In genomic region chr4:53600462-53600861, GRCm38 (mm10) we compare ENCODE assay signal across 8 mouse cellular contexts. TPM values are rescaled to one million over a fixed set of nuclear protein-coding genes. Genes with fewer than 3 reads are reported as not detected.
DNase-seq lines count a peak whose midpoint lies in the region; ATAC-seq and TF ChIP-seq lines count a peak whose summit lies in the region.

No protein-coding gene starts in this region.

- peak; percentile 85 for TF ChIP-seq CTCF in gastrocnemius, adult 2 months (IDR thresholded peaks at IDR 0.05)

- H3K4me3 ChIP-seq in gastrocnemius, adult 2 months = peak overlapping the region; percentile 53
- H3K4me3 ChIP-seq in midbrain, embryonic 14.5 days (replicated peaks; ENCODE audit: low read depth, low read length) = no peak overlapping the region
- no peak overlapping the region for H3K4me3 ChIP-seq in midbrain, embryonic 15.5 days
- no peak overlapping the region for H3K4me3 ChIP-seq in embryonic facial prominence, embryonic 14.5 days (ENCODE audit: low read depth, low read length)

- H3K9me3 ChIP-seq in midbrain, embryonic 14.5 days (ENCODE audit: control insufficient read depth, low read length) = no peaks in the 10 kb centered on the region
- H3K9me3 ChIP-seq in midbrain, embryonic 15.5 days = no peaks in the 10 kb centered on the region
- no peaks in the 10 kb centered on the region for H3K9me3 ChIP-seq in embryonic facial prominence, embryonic 14.5 days (ENCODE audit: control insufficient read depth, low read length)

- H3K27ac ChIP-seq in gastrocnemius, adult 2 months = peak overlapping the region; percentile 16; the same call in 1 of the 2 replicates
- H3K27ac ChIP-seq in midbrain, embryonic 14.5 days (replicated peaks; ENCODE audit: low read depth, low read length) = no peak overlapping the region
- no peak overlapping the region for H3K27ac ChIP-seq in midbrain, embryonic 15.5 days
- no peak overlapping the region for H3K27ac ChIP-seq in embryonic facial prominence, embryonic 14.5 days (replicated peaks; ENCODE audit: low read depth, low read length)

- 47% methylated on average over 6 of the region's 6 CpGs for WGBS in midbrain, embryonic 14.5 days
- 44% methylated on average over 6 of the region's 6 CpGs for WGBS in midbrain, embryonic 15.5 days
- 44% methylated on average over 6 of the region's 6 CpGs for WGBS in embryonic facial prominence, embryonic 14.5 days

- intact Hi-C loops in gastrocnemius, adult 2 months (cut with DNase I) = loop anchor here (1.0 kb wide), 1 partner anchor 31 kb away; the partner anchor contains the start of gene Fsd1l

- no peak overlapping the region for H3K4me2 ChIP-seq in midbrain, embryonic 14.5 days (ENCODE audit: low read length)
- H3K4me2 ChIP-seq in midbrain, embryonic 15.5 days = no peak overlapping the region
- no peak overlapping the region for H3K4me2 ChIP-seq in embryonic facial prominence, embryonic 14.5 days (ENCODE audit: low read depth, low read length)

- H3K4me1 ChIP-seq in midbrain, embryonic 14.5 days (ENCODE audit: control insufficient read depth, insufficient read depth, low read length) = no peaks in the 10 kb centered on the region
- 0 out of 2 replicates have a peak, but pooled peaks cover 2% of the 10 kb centered on the region for H3K4me1 ChIP-seq in midbrain, embryonic 15.5 days
- H3K4me1 ChIP-seq in embryonic facial prominence, embryonic 14.5 days (ENCODE audit: control insufficient read depth, insufficient read depth, low read length) = no peaks in the 10 kb centered on the region

- no peak for ATAC-seq in midbrain, embryonic 14.5 days (ENCODE audit: low FRiP score, low TSS enrichment)
- no peak for ATAC-seq in midbrain, embryonic 15.5 days (replicated peaks)
- ATAC-seq in embryonic facial prominence, embryonic 14.5 days (ENCODE audit: low read depth) = no peak

- no peaks in the 10 kb centered on the region for H3K27me3 ChIP-seq in midbrain, embryonic 14.5 days (ENCODE audit: control insufficient read depth, insufficient read depth, low read length)
- H3K27me3 ChIP-seq in midbrain, embryonic 15.5 days (replicated peaks) = no peaks in the 10 kb centered on the region
- no peaks in the 10 kb centered on the region for H3K27me3 ChIP-seq in embryonic facial prominence, embryonic 14.5 days (replicated peaks; ENCODE audit: control insufficient read depth, insufficient read depth, low read length)

- peak; percentile 27 for DNase-seq in gastrocnemius, adult 2 months
- no peak for DNase-seq in gastrocnemius, postnatal 25 days
- DNase-seq in midbrain, embryonic 14.5 days = peak; percentile 67
- peak; percentile 35 for DNase-seq in embryonic facial prominence, embryonic 14.5 days (ENCODE audit: low spot score)
- peak; percentile 23 for DNase-seq in telencephalon, adult 2 months (ENCODE audit: low read depth, low spot score)
- DNase-seq in right cerebral cortex, postnatal 4 days = no peak
- no peak for DNase-seq in kidney, adult 11 months

- H3K9ac ChIP-seq in midbrain, embryonic 14.5 days (replicated peaks; ENCODE audit: low read length) = no peak overlapping the region
- H3K9ac ChIP-seq in midbrain, embryonic 15.5 days = no peak overlapping the region
- H3K9ac ChIP-seq in embryonic facial prominence, embryonic 14.5 days (ENCODE audit: low read depth, low read length) = no peak overlapping the region

- H3K36me3 ChIP-seq in midbrain, embryonic 14.5 days (ENCODE audit: control insufficient read depth, insufficient read depth, low read length) = no peaks in the 10 kb centered on the region
- H3K36me3 ChIP-seq in midbrain, embryonic 15.5 days (replicated peaks) = no peaks in the 10 kb centered on the region
- H3K36me3 ChIP-seq in embryonic facial prominence, embryonic 14.5 days (ENCODE audit: control insufficient read depth, insufficient read depth, low read length) = no peaks in the 10 kb centered on the region

RNA-seq across cellular contexts. Expression of gene Fsd1l, which starts 30.8 kb away (rescaled TPM):
- 10 to 100 TPM; 10.7 to 12.8 TPM for total RNA-seq in gastrocnemius, adult 2 months (2021)
- total RNA-seq in gastrocnemius, postnatal 25 days (2021) = 10 to 100 TPM; 14.0 to 16.4 TPM
- polyA plus RNA-seq in midbrain, embryonic 14.5 days (2014; fragmentation: Nextera tagmentation; extraction: Ambion mirVana) = 37.0 and 41.5 TPM in 2 replicates
- 35.4 and 42.7 TPM in 2 replicates for polyA plus RNA-seq in midbrain, embryonic 15.5 days (2015; fragmentation: Nextera tagmentation; extraction: Ambion mirVana)
- polyA plus RNA-seq in embryonic facial prominence, embryonic 14.5 days (2014; fragmentation: Nextera tagmentation; extraction: Ambion mirVana) = 9.6 and 11.0 TPM in 2 replicates

Comparison
In these comparisons a context has a peak if more than half of its experiments do, and no peak if none do; other contexts are left out.
1. DNase-seq: peak in gastrocnemius, adult 2 months (single experiment), midbrain, embryonic 14.5 days (single experiment), embryonic facial prominence, embryonic 14.5 days (single experiment) and telencephalon, adult 2 months (single experiment); none in gastrocnemius, postnatal 25 days (single experiment), right cerebral cortex, postnatal 4 days (single experiment) and kidney, adult 11 months (single experiment).